In genomic region chr6:32342727-32343126, GRCm38 (mm10) we compare ENCODE assay signal across 27 mouse cellular contexts.
DNase-seq lines count a peak whose midpoint lies in the region; ATAC-seq lines count a peak whose summit lies in the region.
"Had no signal": no experiment of that assay in that cellular context is flagged by ENCODE, and none has a peak within 500 bp of the region (broad histone marks: within the 10 kb centered on the region; RNA-seq: fewer than 3 reads in every experiment).

No protein-coding gene starts in this region.

- H3K27ac ChIP-seq in heart, embryonic 12.5 days (ENCODE audit: poor library complexity, severe bottlenecking), result peak overlapping the region; percentile 48; the same call in 1 of the 2 replicates
- H3K27ac ChIP-seq in hindbrain, embryonic 14.5 days, result no peak overlapping the region
- H3K27ac ChIP-seq in hindbrain, embryonic 10.5 days, result no peak overlapping the region
- H3K27ac ChIP-seq: embryonic facial prominence, embryonic 12.5 days; forebrain, embryonic 15.5 days; gastrocnemius, adult 2 months; liver, embryonic 12.5 days had no signal

- no peak overlapping the region for H3K4me3 ChIP-seq in heart, embryonic 12.5 days
- H3K4me3 ChIP-seq in hindbrain, embryonic 14.5 days (replicated peaks; ENCODE audit: low read length), result no peak overlapping the region
- no peak overlapping the region for H3K4me3 ChIP-seq in hindbrain, embryonic 10.5 days
- H3K4me3 ChIP-seq: embryonic facial prominence, embryonic 12.5 days; forebrain, embryonic 15.5 days; gastrocnemius, adult 2 months; liver, embryonic 12.5 days had no signal

- no peak overlapping the region for H3K9ac ChIP-seq in heart, embryonic 12.5 days
- no peak overlapping the region for H3K9ac ChIP-seq in hindbrain, embryonic 14.5 days
- H3K9ac ChIP-seq: embryonic facial prominence, embryonic 12.5 days; forebrain, embryonic 15.5 days; liver, embryonic 12.5 days; liver, postnatal 0 days had no signal

- H3K36me3 ChIP-seq in heart, embryonic 12.5 days, result no peaks in the 10 kb centered on the region
- H3K36me3 ChIP-seq in hindbrain, embryonic 14.5 days (replicated peaks; ENCODE audit: control insufficient read depth, insufficient read depth), result no peaks in the 10 kb centered on the region
- no peaks in the 10 kb centered on the region for H3K36me3 ChIP-seq in hindbrain, embryonic 10.5 days
- H3K36me3 ChIP-seq: embryonic facial prominence, embryonic 12.5 days; forebrain, embryonic 15.5 days; G1E; liver, embryonic 12.5 days had no signal

- H3K4me1 ChIP-seq in heart, embryonic 12.5 days (replicated peaks), result peaks cover 82% of the 10 kb centered on the region
- peaks cover 3% of the 10 kb centered on the region; the same call in 1 of the 2 replicates for H3K4me1 ChIP-seq in hindbrain, embryonic 14.5 days (replicated peaks; ENCODE audit: control insufficient read depth, insufficient read depth, low read length)
- H3K4me1 ChIP-seq in hindbrain, embryonic 10.5 days (replicated peaks), result peaks cover 35% of the 10 kb centered on the region
- H3K4me1 ChIP-seq: liver, embryonic 12.5 days had no signal

- ATAC-seq in heart, embryonic 12.5 days (ENCODE audit: insufficient number of reproducible peaks, low FRiP score), result no peak
- peak; percentile 14; the same call in 1 of the 2 replicates for ATAC-seq in hindbrain, embryonic 14.5 days (ENCODE audit: low FRiP score)
- ATAC-seq: forebrain, embryonic 15.5 days; inflammation-experienced regulatory T-cells, adult 6 months; liver, embryonic 12.5 days; liver, postnatal 0 days; Patski had no signal

- no peaks in the 10 kb centered on the region for H3K27me3 ChIP-seq in heart, embryonic 12.5 days (replicated peaks)
- no peaks in the 10 kb centered on the region for H3K27me3 ChIP-seq in hindbrain, embryonic 14.5 days (ENCODE audit: control insufficient read depth, insufficient read depth, low read length)
- no peaks in the 10 kb centered on the region for H3K27me3 ChIP-seq in hindbrain, embryonic 10.5 days (ENCODE audit: insufficient read depth, poor library complexity, severe bottlenecking)
- H3K27me3 ChIP-seq: embryonic facial prominence, embryonic 12.5 days; forebrain, embryonic 15.5 days; liver, embryonic 12.5 days; Patski had no signal

- H3K9me3 ChIP-seq in heart, embryonic 12.5 days (replicated peaks), result no peaks in the 10 kb centered on the region
- H3K9me3 ChIP-seq in hindbrain, embryonic 14.5 days (ENCODE audit: control insufficient read depth, low read length), result no peaks in the 10 kb centered on the region
- no peaks in the 10 kb centered on the region for H3K9me3 ChIP-seq in hindbrain, embryonic 10.5 days
- H3K9me3 ChIP-seq: embryonic facial prominence, embryonic 12.5 days; forebrain, embryonic 15.5 days; G1E; liver, embryonic 12.5 days had no signal

- H3K4me2 ChIP-seq in heart, embryonic 12.5 days, result no peak overlapping the region
- no peak overlapping the region for H3K4me2 ChIP-seq in hindbrain, embryonic 14.5 days (replicated peaks)
- H3K4me2 ChIP-seq: embryonic facial prominence, embryonic 12.5 days; forebrain, embryonic 15.5 days; liver, embryonic 12.5 days; midbrain, embryonic 11.5 days had no signal

- intact Hi-C loops in heart, postnatal 36 days (cut with DNase I), result no loop called here

- DNase-seq in cerebellum, postnatal 10 days, result peak; percentile 59 to 78
- DNase-seq in cerebellum, adult 9-11 months, result no peak
- DNase-seq in heart, postnatal 36 days, result no peak
- no peak for DNase-seq in hindbrain, embryonic 14.5 days (ENCODE audit: low spot score)
- no peak for DNase-seq in hindbrain, embryonic 10.5 days (ENCODE audit: low spot score)
- no peak for DNase-seq in right cerebral cortex, postnatal 4 days
- DNase-seq: adrenal gland, postnatal 10 days; cerebellum, adult 11-12 months; cerebellum, postnatal 36 days; gastrocnemius, adult 2 months; gastrocnemius, postnatal 36 days; kidney, adult 11 months; kidney, postnatal 14 days; layer of hippocampus, adult 9-11 months; liver, postnatal 0 days; lung, postnatal 36 days; right cerebral cortex, postnatal 25 days; spleen, adult 18-20 months; thymus, postnatal 14 days had no signal

- WGBS in heart, embryonic 12.5 days, result 67% methylated on average over 8 of the region's 8 CpGs
- WGBS in hindbrain, embryonic 14.5 days, result 70% methylated on average over 8 of the region's 8 CpGs
- 83% methylated on average over 8 of the region's 8 CpGs for WGBS in hindbrain, embryonic 10.5 days

Comparison
In these comparisons a context has a peak if more than half of its experiments do, and no peak if none do; other contexts are left out.
1. DNase-seq: peak in cerebellum, postnatal 10 days (2 of 2); none in cerebellum, adult 9-11 months (single experiment), heart, postnatal 36 days (0 of 2), hindbrain, embryonic 14.5 days (single experiment), hindbrain, embryonic 10.5 days (single experiment) and right cerebral cortex, postnatal 4 days (single experiment).